Mouse (Mus musculus) small intestine, adult 2 months (tissue): ENCODE data around the gene Glud1. TPM values are rescaled to one million over a fixed set of nuclear protein-coding genes. Genes with fewer than 3 reads are reported as not detected.

Experiments used
- H3K27ac ChIP-seq: fragments of 200-500 bp; 2 replicates; pipeline ENCODE4 v1.5.1; 2012; ENCODE audit warnings: low read depth, low read length, control low read depth, inconsistent platforms; ENCODE audit not compliant: insufficient read depth
- H3K27me3 ChIP-seq: fragments of 200-500 bp; 2 replicates; pipeline ENCODE4 v1.6.1; 2012; ENCODE audit warnings: mild to moderate bottlenecking, moderate library complexity, low read length, inconsistent platforms; ENCODE audit not compliant: control insufficient read depth, insufficient read depth
- H3K36me3 ChIP-seq: fragments of 200-500 bp; 2 replicates; pipeline ENCODE4 v1.6.1; 2012; ENCODE audit warnings: mild to moderate bottlenecking, low read length, control low read depth, inconsistent platforms; ENCODE audit not compliant: control insufficient read depth, insufficient read depth
- H3K4me1 ChIP-seq: fragments of 200-500 bp; 2 replicates; pipeline ENCODE4 v1.6.1; 2012; ENCODE audit warnings: low read length, inconsistent platforms, mixed read lengths; ENCODE audit not compliant: control insufficient read depth, insufficient read depth, insufficient read length
- H3K4me3 ChIP-seq: fragments of 200-500 bp; 2 replicates; pipeline ENCODE4 v1.5.1; 2012; ENCODE audit warnings: low read depth, mild to moderate bottlenecking, control low read depth, inconsistent platforms, low read length, moderate library complexity
- CTCF ChIP-seq: fragments of 200-500 bp; IDR thresholded peaks from 2 replicates; pipeline ENCODE4 v1.5.1; 2012; ENCODE audit warnings: low read depth, mild to moderate bottlenecking, control low read depth, inconsistent platforms, low read length, moderate library complexity, mixed read lengths; ENCODE audit not compliant: insufficient replicate concordance, insufficient read length; ENCODE audit errors: extremely low read depth
- POLR2A ChIP-seq: fragments of 200-500 bp; IDR thresholded peaks from 2 replicates; pipeline ENCODE4 v1.6.1; 2012; ENCODE audit warnings: low read depth, mild to moderate bottlenecking, control low read depth, inconsistent platforms, low read length, moderate library complexity
- WGBS: fragments of 180-500 bp; shearing (Covaris S2); methylation state at CpG from one replicate; pipeline ENCODE4 v1.1.7; 2018; 5-methylcytosine and 5-hydroxymethylcytosine counted together
- polyA plus RNA-seq: library from polyadenylated mRNA; depleted of rRNA; stranded (reverse); fragments of >200 nt; gene quantifications from 2 replicates; pipeline ENCODE4 v1.2.3, GENCODE M21; 2012

Glud1 gene
- polyA plus RNA-seq, 1 experiment = 223 TPM

DNA sequence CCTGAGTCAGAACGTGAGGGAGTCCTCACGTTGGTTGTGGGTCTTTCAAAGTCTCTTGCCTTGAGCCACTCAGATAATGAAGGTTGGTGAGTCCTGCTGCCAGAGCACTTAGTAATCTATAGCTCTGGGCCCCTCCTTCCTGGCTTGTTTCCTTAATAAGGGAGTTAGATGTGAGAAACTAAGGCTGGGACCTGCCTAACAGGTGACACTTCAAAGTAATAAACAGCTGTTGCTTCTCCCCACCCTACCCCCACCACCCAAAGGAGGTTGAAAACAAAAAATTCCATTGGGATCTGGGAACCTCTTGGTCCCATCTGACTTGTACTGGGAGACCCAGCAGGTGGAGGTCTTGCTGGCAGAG, 54.6 kb downstream of the Glud1 start:
- 95% methylated on average over 2 of the region's 2 CpGs for WGBS
- H3K27me3 ChIP-seq = no peaks in the 10 kb centered on the region
- TF ChIP-seq POLR2A (no peak), CTCF (no peak)
- peaks cover 16% of the 10 kb centered on the region; the same call in 1 of the 2 replicates for H3K4me1 ChIP-seq
- no peak overlapping the region for H3K27ac ChIP-seq
- H3K4me3 ChIP-seq = no peak overlapping the region
- H3K36me3 ChIP-seq = no peaks in the 10 kb centered on the region

DNA sequence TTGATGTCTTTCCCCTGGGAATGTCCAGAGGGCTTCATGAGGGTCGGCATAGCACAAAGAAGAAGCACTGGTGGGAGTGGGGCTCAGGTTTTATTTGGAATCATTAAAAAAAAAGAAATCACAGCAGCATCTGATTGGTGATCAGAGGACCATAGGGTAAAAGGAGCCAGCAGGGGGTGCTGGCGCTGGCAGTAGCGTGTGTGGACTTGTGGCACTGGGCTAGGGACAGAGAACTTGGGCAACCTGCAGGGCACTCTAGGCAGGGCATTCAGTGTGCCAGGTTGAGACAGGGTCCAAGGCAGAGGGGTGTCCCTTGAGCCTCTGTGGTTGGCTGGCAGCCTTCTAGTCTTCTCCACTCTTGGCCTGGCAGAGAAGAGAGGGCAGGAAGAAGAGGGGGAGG, 59.7 kb downstream of the Glud1 start:
- Histone ChIP-seq H3K27me3 (no peaks in the 10 kb centered on the region), H3K4me1 (no peaks in the 10 kb centered on the region), H3K27ac (no peak overlapping the region), H3K36me3 (no peaks in the 10 kb centered on the region), H3K4me3 (no peak overlapping the region)
- 76% methylated on average over 3 of the region's 3 CpGs for WGBS
- TF ChIP-seq POLR2A = no peak
- TF ChIP-seq CTCF = peak; percentile 25; the same call in 1 of the 2 replicates

DNA sequence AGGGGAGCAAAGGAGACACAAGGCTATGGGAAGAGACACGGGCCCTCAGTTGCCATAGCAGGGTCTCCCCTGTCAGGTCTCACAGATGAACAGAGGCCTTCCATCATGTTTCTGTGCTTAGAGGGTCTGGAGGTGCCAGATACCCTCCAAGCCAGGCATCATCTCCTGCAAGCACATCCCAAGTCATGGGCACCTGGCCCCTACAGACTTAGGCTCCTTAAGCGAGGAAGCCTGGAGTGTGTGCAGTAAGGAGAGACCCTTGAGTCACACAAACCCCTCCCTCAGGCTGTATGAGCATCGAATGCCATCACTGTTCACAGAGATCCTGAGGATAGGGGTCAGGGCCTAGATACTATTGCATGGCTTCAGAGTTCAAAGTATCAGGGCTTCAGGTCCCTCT, 60.4 kb downstream of the Glud1 start:
- Histone ChIP-seq H3K4me1 (no peaks in the 10 kb centered on the region), H3K27me3 (no peaks in the 10 kb centered on the region), H3K36me3 (no peaks in the 10 kb centered on the region), H3K4me3 (no peak overlapping the region), H3K27ac (no peak overlapping the region)
- 96% methylated on average over 3 of the region's 3 CpGs for WGBS
- TF ChIP-seq POLR2A = no peak
- TF ChIP-seq CTCF = no peak

DNA sequence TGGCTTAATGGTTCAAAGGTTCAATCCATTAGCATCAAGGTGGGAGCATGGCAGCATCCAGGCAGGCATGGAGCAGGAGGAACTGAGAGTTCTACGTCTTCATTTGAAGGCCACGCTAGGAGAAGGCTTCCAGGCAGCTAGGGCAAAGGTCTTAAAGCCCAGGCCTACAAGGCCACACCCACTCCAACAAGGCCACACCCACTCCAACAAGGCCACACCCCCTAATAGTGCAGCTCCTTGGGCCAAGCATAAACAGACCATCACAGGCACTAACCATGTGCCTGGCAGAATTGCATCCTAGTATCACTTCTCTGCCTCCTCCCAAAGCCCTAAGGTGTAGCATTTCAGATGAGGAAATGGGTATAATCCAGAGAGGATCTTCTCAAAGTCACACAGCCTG, 61.2 kb downstream of the Glud1 start:
- no peak overlapping the region for H3K4me3 ChIP-seq
- H3K36me3 ChIP-seq = no peaks in the 10 kb centered on the region
- 30% methylated on average over 2 of the region's 2 CpGs for WGBS
- no peaks in the 10 kb centered on the region for H3K4me1 ChIP-seq
- no peaks in the 10 kb centered on the region for H3K27me3 ChIP-seq
- no peak overlapping the region for H3K27ac ChIP-seq
- TF ChIP-seq POLR2A = no peak
- TF ChIP-seq CTCF = no peak

DNA sequence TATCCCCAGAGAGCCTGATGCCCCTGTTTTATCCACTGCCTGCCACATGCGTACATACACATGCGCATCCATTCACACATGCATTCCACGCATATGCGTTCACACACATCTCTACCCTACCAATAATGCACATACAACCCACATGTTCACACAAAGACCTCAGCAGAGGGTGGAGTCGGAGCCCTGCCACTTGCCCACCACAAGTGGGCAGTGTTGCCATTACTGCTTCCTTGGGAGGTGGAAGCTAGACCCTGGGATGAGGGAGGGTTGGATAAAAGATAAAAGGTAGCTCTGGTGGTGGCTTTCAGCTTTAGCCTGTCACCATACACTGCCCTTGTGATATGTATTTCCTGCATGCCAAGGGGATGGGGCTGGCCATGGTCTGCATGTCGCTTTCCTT, 62.1 kb downstream of the Glud1 start:
- TF ChIP-seq CTCF (no peak), POLR2A (no peak)
- H3K4me3 ChIP-seq = no peak overlapping the region
- H3K4me1 ChIP-seq = no peaks in the 10 kb centered on the region
- H3K27me3 ChIP-seq = no peaks in the 10 kb centered on the region
- WGBS = 87% methylated on average over 6 of the region's 6 CpGs
- H3K27ac ChIP-seq = no peak overlapping the region
- H3K36me3 ChIP-seq = no peaks in the 10 kb centered on the region

DNA sequence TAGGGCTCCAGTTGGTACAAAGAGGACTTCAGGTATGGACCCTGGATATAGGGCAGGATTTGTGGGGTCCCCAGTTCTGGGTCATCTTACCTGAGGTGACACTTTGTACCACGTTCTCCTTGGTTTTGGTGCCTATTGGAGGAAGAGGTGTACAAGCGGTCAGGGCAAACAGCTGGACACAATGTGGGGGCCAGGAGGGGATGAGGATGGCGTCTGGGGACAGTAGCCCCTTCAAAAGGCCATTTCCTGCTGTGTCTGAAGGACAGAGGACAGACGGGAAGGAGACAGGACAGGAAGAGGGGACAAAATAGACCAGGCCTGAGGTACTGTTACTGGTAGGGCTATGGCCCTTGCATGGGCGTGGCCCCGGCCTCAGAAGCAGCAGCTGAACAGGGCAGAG, 63.1 kb downstream of the Glud1 start:
- Histone ChIP-seq H3K4me1 (no peaks in the 10 kb centered on the region), H3K27ac (no peak overlapping the region), H3K27me3 (no peaks in the 10 kb centered on the region), H3K4me3 (no peak overlapping the region), H3K36me3 (no peaks in the 10 kb centered on the region)
- TF ChIP-seq CTCF = no peak
- TF ChIP-seq POLR2A = no peak
- 83% methylated on average over 6 of the region's 6 CpGs for WGBS

DNA sequence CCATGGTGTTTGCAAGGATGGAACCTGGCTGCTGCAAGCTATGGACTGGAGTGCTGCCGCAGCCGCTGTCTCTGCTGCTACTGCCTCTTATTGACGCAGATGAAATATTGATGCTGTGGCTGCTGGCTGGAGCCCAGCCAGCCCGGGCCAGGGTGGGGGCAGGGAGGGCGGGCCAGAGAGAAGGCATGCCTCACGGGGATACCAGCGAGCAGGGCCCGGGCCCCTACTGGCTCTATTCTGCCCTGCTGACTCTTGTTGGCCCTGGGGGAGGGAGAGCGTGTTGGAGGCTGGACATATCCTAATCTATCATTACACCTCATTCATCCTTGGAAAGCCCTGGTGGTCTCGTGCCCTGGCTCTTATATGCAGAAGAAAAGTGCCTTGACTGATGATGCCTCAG, 64.0 kb downstream of the Glud1 start, which contains the start of gene Sncg:
Gene Sncg, minus strand, starts transcription at position 213 of the 400 bp plus-strand sequence.
- Histone ChIP-seq H3K4me3 (peak within 1 kb of the TSS; percentile 41), H3K4me1 (no peaks in the 10 kb centered on the region), H3K36me3 (no peaks in the 10 kb centered on the region), H3K27me3 (no peaks in the 10 kb centered on the region), H3K27ac (0 out of 2 replicates have a peak within 1 kb of the TSS, but pooled peaks have one; percentile 12)
- WGBS = 23% methylated on average over 10 of the region's 10 CpGs
- TF ChIP-seq POLR2A (no peak), CTCF (no peak)
